Mouse (Mus musculus): Measurements from ENCODE around the gene Mpi.

DNA sequence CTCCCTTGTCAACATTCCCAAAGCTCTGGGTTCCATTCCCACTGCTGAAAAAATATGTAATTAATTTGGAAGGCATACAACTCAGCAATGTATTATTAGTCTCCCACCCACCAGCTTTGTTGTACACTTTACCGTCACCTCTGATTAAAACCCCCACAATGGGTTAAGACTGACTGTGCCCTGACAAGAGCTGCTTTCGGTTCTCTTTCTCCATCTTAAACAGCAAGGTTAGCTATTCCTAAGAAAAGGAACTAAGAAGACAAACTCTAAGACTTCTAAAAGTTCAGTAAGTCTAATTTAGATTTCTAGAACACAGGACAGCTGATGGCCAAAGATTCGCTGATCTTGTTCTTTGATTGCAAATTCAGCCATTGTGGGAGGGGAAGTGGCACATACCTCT, 4.7 kb upstream of the Mpi start:
- TF ChIP-seq CTCF (IDR thresholded peaks at IDR 0.05; ENCODE audit: low read depth, low read length) (no peak), POLR2A (IDR thresholded peaks at IDR 0.05; ENCODE audit: borderline replicate concordance, low read depth, low read length) (no peak)
